Mouse (Mus musculus) heart, embryonic 16.5 days (tissue): ENCODE data around the gene Treml4. TPM values are rescaled to one million over a fixed set of nuclear protein-coding genes. Genes with fewer than 3 reads are reported as not detected.

Experiments used
- ATAC-seq: fragments of 200-750 bp; cut with Nextera tagmentation; replicated peaks from 2 replicates; pipeline ENCODE4 v1.8.0; 2017; ENCODE audit warnings: moderate number of reproducible peaks; ENCODE audit not compliant: insufficient read depth, low FRiP score; ENCODE audit errors: extremely low read depth
- H3K27ac ChIP-seq: fragments of 300-500 bp; sonication (generic); 2 replicates; pipeline ENCODE4 v1.5.1; 2014; ENCODE audit warnings: mild to moderate bottlenecking, low read length, control low read depth, moderate library complexity
- H3K27me3 ChIP-seq: fragments of 300-500 bp; sonication (generic); 2 replicates; pipeline ENCODE4 v1.6.1; 2014; ENCODE audit warnings: low read length, mixed read lengths; ENCODE audit not compliant: control insufficient read depth, insufficient read depth
- H3K36me3 ChIP-seq: fragments of 300-500 bp; sonication (generic); 2 replicates; pipeline ENCODE4 v1.6.1; 2014; ENCODE audit not compliant: control insufficient read depth, insufficient read depth
- H3K4me1 ChIP-seq: fragments of 300-500 bp; sonication (generic); 2 replicates; pipeline ENCODE4 v1.6.1; 2014; ENCODE audit warnings: low read length, mixed read lengths; ENCODE audit not compliant: control insufficient read depth, insufficient read depth
- H3K4me2 ChIP-seq: fragments of 300-500 bp; sonication (generic); 2 replicates; pipeline ENCODE4 v1.6.1; 2014; ENCODE audit warnings: low read depth, mild to moderate bottlenecking, control low read depth, low read length
- H3K4me3 ChIP-seq: fragments of 300-500 bp; sonication (generic); 2 replicates; pipeline ENCODE4 v1.5.1; 2014; ENCODE audit warnings: mild to moderate bottlenecking, control low read depth, low read length
- H3K9ac ChIP-seq: fragments of 300-500 bp; sonication (generic); 2 replicates; pipeline ENCODE4 v1.6.1; 2014; ENCODE audit warnings: low read length, control low read depth
- H3K9me3 ChIP-seq: fragments of 300-500 bp; sonication (generic); replicated peaks from 2 replicates; pipeline ENCODE4 v1.6.1; 2016; ENCODE audit warnings: low read length; ENCODE audit not compliant: control insufficient read depth
- WGBS: fragments of 180-500 bp; shearing (Covaris S2); extraction: QIAGEN DNeasy Blood & Tissue Kit; methylation state at CpG from one replicate; pipeline ENCODE4 v1.1.7; 2014; 5-methylcytosine and 5-hydroxymethylcytosine counted together
- polyA plus RNA-seq: library from polyadenylated mRNA; unstranded; fragments of >200 nt; fragmentation: Nextera tagmentation; extraction: Ambion mirVana; gene quantifications from 2 replicates; pipeline ENCODE4 v1.2.1, GENCODE M21; 2015

The Treml4 gene
- polyA plus RNA-seq, 1 experiment from 2014 or later = 0.21 TPM

DNA sequence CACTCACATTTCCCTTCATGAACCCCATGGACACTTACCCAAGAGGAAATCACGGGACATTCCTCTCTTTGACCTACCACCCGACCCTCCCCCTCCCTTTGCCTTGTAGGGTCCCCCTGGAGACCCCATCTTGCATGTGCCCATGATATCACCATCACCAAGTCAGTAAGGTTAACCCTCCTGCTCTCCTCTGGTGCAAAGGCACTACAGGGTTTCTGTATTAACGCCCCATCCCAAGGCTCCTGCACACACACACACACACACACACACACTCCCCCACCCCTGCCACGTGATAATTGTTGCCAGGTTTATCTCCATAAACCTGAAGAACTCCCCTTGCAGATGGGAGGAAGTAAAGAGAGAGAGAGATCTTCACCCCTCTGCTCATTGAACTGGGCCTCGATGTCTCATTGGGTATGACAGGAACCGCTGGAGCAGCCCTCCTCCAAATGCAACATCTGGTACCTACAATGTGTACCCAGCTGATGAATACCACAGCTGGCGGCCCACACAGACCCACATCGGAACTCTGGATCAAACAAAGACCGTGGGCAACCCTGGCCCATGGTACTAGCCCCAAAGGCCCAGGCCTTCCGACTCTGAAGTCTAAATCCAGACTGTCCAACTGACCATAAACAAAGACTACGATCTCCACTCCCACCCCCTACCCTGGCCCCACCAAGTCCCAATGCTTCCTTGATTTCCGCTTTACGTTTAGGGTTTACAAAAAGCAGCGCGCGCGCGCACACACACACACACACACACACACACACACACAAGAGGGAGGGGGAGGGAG is 17.0 kb downstream of the Treml4 start:
- Histone ChIP-seq H3K36me3 (no peaks in the 10 kb centered on the region), H3K4me3 (peak overlapping the region; percentile 37), H3K4me1 (peaks cover 3% of the 10 kb centered on the region; the same call in 1 of the 2 replicates), H3K27me3 (no peaks in the 10 kb centered on the region), H3K9me3 (no peaks in the 10 kb centered on the region), H3K4me2 (peak overlapping the region; percentile 61), H3K27ac (no peak overlapping the region), H3K9ac (peak overlapping the region; percentile 46)
- ATAC-seq = no peak
- WGBS = 39% methylated on average over 18 of the region's 18 CpGs

DNA sequence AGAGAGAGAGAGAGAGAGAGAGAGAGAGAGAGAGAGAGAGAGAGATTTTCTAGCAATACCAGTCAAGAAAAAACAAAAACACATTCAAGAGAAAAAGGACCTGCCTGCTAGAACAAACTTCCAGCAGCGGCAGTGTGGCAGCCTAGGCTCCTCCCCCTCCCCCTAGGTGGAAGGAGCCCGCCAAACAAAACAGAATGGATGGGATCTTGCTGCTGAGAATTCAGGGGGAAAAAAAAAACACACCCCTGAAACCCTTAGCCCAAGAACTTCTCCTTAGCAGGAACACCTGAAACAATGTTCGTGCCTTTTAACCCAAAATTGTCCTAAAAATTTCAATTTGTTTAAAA is 17.6 kb downstream of the Treml4 start:
- Histone ChIP-seq H3K4me3 (peak overlapping the region; percentile 37), H3K9ac (peak overlapping the region; percentile 46), H3K9me3 (no peaks in the 10 kb centered on the region), H3K4me2 (peak overlapping the region; percentile 61), H3K27ac (no peak overlapping the region), H3K4me1 (peaks cover 3% of the 10 kb centered on the region; the same call in 1 of the 2 replicates), H3K36me3 (no peaks in the 10 kb centered on the region), H3K27me3 (no peaks in the 10 kb centered on the region)
- WGBS = 9% methylated on average over 3 of the region's 3 CpGs
- ATAC-seq = no peak

DNA sequence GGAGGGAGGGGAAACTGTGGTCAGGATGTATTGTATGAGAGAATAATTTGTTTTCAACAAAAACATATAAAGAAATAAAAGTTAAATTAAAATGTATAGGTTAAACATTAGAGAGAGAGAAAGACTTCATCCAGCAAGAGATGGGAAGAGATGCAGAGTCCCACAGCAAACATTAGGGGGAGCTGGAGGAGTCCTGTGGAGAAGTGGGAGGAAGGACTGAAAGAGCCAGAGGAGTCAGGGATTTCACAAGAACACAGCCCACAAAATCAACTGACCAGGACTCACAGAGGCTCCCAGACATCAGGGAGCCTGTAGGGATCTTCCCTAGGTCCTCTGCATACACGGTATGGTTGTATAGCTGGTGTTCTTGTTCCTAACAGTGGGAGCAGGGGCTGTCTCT is 22.7 kb downstream of the Treml4 start:
- no peaks in the 10 kb centered on the region for H3K36me3 ChIP-seq
- peaks cover 3% of the 10 kb centered on the region; the same call in 1 of the 2 replicates for H3K9me3 ChIP-seq
- no peak overlapping the region for H3K4me2 ChIP-seq
- H3K9ac ChIP-seq = no peak overlapping the region
- H3K27ac ChIP-seq = no peak overlapping the region
- H3K4me1 ChIP-seq = no peaks in the 10 kb centered on the region
- no peak overlapping the region for H3K4me3 ChIP-seq
- no peaks in the 10 kb centered on the region for H3K27me3 ChIP-seq
- no peak for ATAC-seq
- 33% methylated on average over 1 of the region's 1 CpGs for WGBS

DNA sequence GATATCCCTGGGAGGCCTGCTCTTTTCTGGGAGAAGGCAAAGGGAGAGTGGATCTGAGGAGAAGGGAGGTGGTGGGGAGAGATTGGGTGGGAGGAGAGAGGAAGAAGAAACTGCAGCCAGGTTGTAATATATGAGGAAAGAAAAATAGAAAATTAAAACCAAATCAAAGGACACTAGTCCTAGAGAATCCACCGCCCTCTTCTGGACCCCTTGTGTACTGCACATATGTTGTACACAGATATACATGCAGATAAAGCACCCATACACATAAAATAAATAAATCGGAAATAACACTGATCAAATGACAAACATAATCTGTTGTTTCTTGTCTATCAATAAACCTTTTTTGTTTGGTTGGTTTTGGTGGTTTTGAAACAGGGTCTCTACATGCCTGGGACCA is 23.2 kb downstream of the Treml4 start:
- Histone ChIP-seq H3K36me3 (no peaks in the 10 kb centered on the region), H3K4me2 (no peak overlapping the region), H3K4me3 (no peak overlapping the region), H3K27ac (no peak overlapping the region), H3K9me3 (peaks cover 3% of the 10 kb centered on the region; the same call in 1 of the 2 replicates), H3K9ac (no peak overlapping the region), H3K27me3 (no peaks in the 10 kb centered on the region), H3K4me1 (no peaks in the 10 kb centered on the region)
- 58% methylated on average over 2 of the region's 2 CpGs for WGBS
- no peak for ATAC-seq

DNA sequence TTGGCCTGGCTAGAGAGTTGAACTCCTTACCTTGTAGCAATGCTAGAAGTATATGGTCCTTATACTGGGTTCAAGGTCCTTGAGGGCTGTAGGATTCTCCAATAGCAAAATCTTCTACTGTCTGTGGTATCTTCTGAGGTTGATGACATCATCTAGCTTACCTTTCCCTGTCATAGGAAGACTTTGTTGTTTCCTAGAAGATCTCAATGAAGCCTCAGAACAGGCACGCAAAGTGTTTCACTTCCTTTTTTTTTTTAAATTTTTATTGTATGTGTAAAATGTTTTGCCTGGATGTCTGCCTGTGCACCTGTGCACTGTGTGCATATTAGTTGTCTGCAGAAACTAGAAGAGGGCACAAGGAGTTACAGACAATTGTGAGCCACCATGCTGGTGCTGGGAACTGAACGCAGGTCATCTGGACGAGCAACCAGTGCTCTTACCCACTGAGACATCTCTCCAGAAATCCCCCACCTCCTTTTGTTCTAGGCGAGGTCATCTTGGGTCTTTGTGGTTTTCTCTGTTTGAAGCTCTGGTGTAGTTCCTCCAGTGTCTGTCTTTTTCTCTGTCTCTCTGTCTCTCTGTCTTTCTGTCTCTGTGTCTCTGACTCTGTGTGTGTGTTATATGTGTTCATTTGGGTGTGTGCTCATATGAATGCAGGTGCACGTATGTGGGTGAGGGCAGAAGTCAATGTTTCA is 29.6 kb downstream of the Treml4 start:
- ATAC-seq = no peak
- Histone ChIP-seq H3K9me3 (peaks cover 3% of the 10 kb centered on the region; the same call in 1 of the 2 replicates), H3K27me3 (no peaks in the 10 kb centered on the region), H3K4me3 (no peak overlapping the region), H3K27ac (no peak overlapping the region), H3K36me3 (no peaks in the 10 kb centered on the region), H3K4me2 (no peak overlapping the region), H3K4me1 (no peaks in the 10 kb centered on the region), H3K9ac (no peak overlapping the region)
- WGBS = 73% methylated on average over 5 of the region's 5 CpGs

DNA sequence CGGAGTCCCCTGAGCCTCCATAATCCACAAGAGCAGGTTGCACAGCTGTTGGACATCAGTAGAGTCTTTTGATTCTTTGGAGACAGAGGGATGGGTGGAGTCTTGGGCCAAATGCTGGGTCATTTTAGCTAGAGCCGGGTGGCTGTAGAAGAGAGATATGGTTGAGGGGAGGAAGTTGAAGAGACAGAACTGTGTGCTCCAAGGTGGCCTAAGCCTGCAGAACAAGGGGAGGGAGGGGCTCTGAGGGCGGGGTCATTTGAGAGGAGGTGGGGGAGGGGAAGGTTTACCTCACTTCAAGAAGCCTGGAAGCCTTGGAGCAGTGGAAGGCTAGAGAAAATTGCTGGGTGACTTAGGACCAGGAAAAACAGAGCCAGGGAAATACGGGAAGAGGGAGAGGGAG is 35.1 kb downstream of the Treml4 start, which contains the start of gene Treml2:
Gene Treml2, plus strand, starts transcription at position 296 of the 400 bp plus-strand sequence.
- H3K27ac ChIP-seq = peak within 1 kb of the TSS; percentile 27; the same call in 1 of the 2 replicates
- peak within 1 kb of the TSS; percentile 37 for H3K4me3 ChIP-seq
- no peak for ATAC-seq
- WGBS = 30% methylated on average over 3 of the region's 4 CpGs
- no peaks in the 10 kb centered on the region for H3K27me3 ChIP-seq
- no peaks in the 10 kb centered on the region for H3K36me3 ChIP-seq
- H3K4me2 ChIP-seq = peak within 1 kb of the TSS; percentile 37
- H3K9me3 ChIP-seq = no peaks in the 10 kb centered on the region
- no peaks in the 10 kb centered on the region for H3K4me1 ChIP-seq
- no peak within 1 kb of the TSS for H3K9ac ChIP-seq

DNA sequence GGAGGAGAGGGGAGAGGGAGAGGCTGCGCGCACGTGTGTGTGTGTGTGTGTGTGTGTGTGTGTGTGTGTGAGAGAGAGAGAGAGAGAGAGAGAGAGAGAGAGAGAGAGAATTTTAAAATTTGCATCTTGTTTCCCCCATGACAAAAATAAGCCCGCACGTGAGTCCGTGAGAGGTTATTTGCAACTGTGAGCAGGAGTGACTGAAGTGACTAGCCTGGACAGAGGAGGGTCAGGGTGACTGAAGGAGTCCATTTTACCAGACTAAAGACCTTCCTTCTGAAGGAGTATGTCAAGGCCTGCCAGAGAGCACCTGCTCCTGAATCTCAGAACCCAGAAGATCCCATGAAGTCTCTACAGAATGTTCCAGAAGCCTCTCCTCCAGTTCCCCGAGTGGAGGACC is 35.7 kb downstream of the Treml4 start:
- H3K9ac ChIP-seq = no peak overlapping the region
- no peaks in the 10 kb centered on the region for H3K36me3 ChIP-seq
- H3K4me1 ChIP-seq = no peaks in the 10 kb centered on the region
- H3K4me2 ChIP-seq = peak overlapping the region; percentile 12; the same call in 1 of the 2 replicates
- H3K4me3 ChIP-seq = no peak overlapping the region
- no peak for ATAC-seq
- H3K9me3 ChIP-seq = no peaks in the 10 kb centered on the region
- H3K27ac ChIP-seq = peak overlapping the region; percentile 27; the same call in 1 of the 2 replicates
- no peaks in the 10 kb centered on the region for H3K27me3 ChIP-seq
- WGBS = 43% methylated on average over 7 of the region's 7 CpGs

DNA sequence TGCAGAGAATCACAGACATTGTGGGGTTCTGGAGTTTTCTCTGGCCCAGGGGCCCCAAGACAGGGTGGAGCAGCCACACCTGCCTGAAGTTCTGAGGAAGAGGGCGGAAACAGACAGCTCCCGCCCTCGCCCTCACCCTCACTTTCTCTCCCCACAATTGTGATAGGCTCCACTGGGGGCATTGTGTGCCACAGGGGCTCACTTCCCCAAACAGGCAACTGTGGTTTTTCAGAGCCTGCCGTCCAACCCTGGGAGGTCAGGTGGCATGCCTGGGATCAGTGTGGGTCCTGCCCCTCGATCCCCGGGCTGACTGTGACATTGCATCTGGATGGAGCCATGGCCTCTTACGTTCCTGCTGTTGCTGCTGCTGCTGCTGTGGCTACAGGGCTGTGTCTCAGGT is 36.1 kb downstream of the Treml4 start:
- Histone ChIP-seq H3K9me3 (no peaks in the 10 kb centered on the region), H3K4me1 (no peaks in the 10 kb centered on the region), H3K9ac (no peak overlapping the region), H3K4me2 (peak overlapping the region; percentile 37), H3K27ac (peak overlapping the region; percentile 68), H3K36me3 (no peaks in the 10 kb centered on the region), H3K4me3 (peak overlapping the region; percentile 37), H3K27me3 (no peaks in the 10 kb centered on the region)
- WGBS = 62% methylated on average over 7 of the region's 7 CpGs
- peak; percentile 66; the same call in 1 of the 2 replicates for ATAC-seq

DNA sequence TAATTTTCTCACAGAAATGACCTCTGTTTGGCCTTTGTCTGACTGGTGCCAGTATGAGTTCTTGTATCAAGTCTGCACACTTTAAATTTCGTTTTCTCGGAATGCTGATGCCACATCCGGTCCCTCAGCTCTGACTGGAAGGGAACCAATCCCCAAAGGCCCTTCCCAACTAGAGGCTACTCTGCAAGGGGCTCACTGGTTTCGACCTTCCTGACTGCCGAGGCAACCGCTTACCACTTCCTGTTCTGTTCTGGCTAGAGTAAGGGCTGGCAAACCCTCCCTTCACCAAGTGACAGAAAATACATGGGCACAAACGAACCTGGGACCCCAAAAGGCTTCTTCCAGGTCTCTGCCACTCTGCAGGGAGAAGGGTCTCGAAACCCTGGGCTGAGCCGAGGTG is 36.8 kb downstream of the Treml4 start:
- peak overlapping the region; percentile 37 for H3K4me3 ChIP-seq
- H3K9ac ChIP-seq = no peak overlapping the region
- 65% methylated on average over 9 of the region's 9 CpGs for WGBS
- peak; percentile 49; the same call in 1 of the 2 replicates for ATAC-seq
- H3K4me2 ChIP-seq = peak overlapping the region; percentile 37
- no peaks in the 10 kb centered on the region for H3K4me1 ChIP-seq
- no peaks in the 10 kb centered on the region for H3K27me3 ChIP-seq
- peak overlapping the region; percentile 68 for H3K27ac ChIP-seq
- no peaks in the 10 kb centered on the region for H3K9me3 ChIP-seq
- H3K36me3 ChIP-seq = no peaks in the 10 kb centered on the region
